Mouse (Mus musculus) layer of hippocampus, postnatal 25 days (tissue): Measurements from ENCODE around the gene Rplp0. TPM values are rescaled to one million over a fixed set of nuclear protein-coding genes. Genes with fewer than 3 reads are reported as not detected.
A peak's percentile ranks its signal among the peaks of the same experiment; 100 is the strongest.

Source experiments
- DNase-seq, 2 experiments: peaks; one replicate each; pipeline ENCODE4 v3.0.0; 2022; ENCODE audit warnings: mixed read lengths in 2 of 2, low spot score in 1 of 2; ENCODE audit errors: extremely low spot score in 1 of 2
- total RNA-seq, 2 experiments: library from RNA; stranded (reverse); gene quantifications; 2 replicates each; pipeline ENCODE4 v1.2.3; 2021

The Rplp0 gene
- total RNA-seq, 2 experiments from 2014 or later = 251 to 264 TPM

DNA sequence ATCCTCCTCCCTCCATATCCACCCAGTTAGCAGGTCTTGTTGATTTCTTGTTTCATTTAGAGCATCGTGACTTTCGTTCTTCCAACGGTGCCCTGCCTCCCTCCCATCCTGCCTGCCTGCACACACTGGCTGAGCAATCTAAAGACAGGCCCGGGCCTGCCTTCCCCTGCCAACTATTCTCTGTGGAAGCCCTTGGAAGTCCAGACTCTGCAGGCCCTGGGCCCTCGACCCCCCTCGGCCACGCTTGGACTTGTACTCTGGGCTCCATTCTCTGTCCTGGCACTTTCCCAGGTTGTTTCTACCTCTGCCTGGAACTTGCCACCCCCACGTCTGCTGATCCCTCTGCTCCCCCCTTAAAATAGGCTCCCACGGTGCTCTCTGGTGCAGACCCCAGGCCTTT lies 33.3 kb upstream of the Rplp0 start:
- DNase-seq = no peak

GRCm38 (mm10) chr5:115526456-115527202 lies 32.6 kb upstream of the Rplp0 start:
- no peak for DNase-seq

DNA sequence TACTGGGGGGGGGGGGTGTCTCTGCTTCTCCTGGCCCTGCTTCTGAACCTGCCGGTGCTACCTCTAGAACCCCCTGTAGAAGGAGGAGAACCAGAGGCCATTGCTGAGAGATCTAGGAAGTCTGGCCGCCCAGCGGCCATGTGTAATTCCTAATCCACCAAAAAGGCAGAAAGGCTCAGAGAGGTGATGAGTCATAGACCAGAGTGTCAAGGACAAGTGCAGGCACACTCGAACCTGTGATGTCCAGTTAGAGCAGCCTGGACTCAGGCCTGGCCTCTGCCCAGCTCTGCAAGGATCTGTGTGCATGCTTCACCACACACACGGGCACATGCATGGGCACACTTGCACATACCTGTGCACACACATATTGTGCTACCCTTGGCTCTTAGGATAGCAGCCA lies 31.1 kb upstream of the Rplp0 start:
- no peak for DNase-seq

GRCm38 (mm10) chr5:115529364-115529741 lies 29.9 kb upstream of the Rplp0 start:
- DNase-seq = no peak

DNA sequence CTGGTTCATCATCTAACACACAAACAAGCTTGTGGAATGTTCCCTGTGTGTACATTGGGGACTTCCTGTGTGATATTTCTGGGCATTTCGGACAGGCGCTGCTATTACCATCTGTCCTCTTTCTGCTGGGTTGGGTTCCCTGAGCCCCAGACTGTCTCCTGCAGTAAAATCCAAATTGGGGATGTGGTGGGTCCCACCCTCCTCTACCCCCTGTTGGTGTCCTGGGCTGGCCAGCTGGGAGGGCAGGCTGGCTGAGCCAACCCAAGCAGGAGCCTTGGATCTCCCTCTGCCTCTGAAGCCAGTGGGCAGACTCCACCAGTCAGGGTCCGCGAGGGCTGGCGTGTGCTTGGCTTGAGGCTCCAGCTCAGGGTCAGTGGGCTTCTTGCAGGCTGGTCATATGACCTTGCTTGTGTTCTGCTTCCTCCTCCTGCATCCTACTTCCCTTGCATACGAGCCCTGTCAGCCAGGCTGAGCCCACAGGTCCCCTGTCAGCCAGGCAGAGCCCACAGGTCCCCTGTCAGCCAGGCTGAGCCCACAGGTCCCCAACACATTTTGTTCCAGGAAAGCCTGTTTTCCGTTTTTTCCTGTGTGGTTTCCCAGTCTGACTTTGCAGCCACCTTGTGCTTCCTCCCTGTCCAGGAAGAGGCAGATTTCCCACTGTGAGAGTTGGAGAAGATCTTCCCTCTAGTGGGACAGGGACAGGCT lies 29.4 kb upstream of the Rplp0 start:
- DNase-seq = no peak

- no peak for DNase-seq
These were observed 28.8 kb upstream of the Rplp0 start for GRCm38 (mm10) chr5:115530447-115530809.

DNA sequence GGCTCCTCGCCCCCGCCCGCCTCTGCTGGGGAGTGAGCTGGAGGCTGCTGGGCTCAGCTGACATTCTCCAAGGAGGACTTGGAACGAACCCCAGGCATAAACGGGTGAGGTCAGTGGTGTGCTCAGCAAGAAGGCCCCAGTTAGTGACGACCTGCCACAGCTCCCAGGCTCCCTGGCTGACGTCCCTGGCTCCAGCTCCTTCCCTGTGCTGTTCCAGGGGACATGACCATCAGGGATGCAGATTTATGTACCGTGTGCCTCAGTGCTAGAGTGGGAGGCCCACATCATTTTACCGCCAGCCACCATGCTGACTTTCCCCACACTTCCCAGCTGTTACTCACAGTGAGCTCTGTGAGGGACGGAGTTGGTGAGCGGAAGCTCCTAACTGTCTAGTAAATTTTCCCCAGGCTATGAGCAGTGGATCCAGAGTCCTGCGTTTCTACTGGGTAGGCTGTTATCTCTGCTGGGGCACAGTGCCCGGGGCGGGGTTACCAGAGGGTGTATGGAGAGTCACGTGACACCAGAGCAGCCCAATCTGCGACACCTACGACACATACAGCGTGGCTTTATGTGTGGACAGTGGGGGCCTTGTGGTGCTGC lies 27.5 kb upstream of the Rplp0 start:
- DNase-seq = no peak

- no peak for DNase-seq
These were observed 25.0 kb upstream of the Rplp0 start for GRCm38 (mm10) chr5:115534290-115534731.

GRCm38 (mm10) chr5:115534856-115535255 lies 24.4 kb upstream of the Rplp0 start:
- no peak for DNase-seq

DNA sequence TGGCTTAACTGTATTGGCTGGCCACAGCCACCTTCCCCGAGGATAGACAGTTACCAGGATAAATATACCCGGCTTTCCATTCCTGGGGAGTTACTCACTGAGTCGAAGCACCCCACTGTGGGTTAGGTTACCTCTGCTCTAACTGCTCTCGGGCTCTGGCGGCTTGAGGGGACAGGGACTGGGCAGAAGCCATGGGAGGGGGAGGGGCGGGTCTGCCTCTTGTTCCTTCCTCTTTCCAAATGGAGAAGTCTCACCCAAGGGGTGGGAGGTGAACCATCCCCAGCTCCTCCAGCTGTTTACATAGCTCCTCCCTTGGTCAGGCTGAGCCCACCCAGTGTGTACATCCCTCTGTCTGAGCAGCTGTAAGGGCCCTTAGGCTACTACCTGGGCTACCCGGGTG lies 23.6 kb upstream of the Rplp0 start:
- DNase-seq = no peak

GRCm38 (mm10) chr5:115538017-115538692 lies 21.1 kb upstream of the Rplp0 start:
- no peak for DNase-seq

DNA sequence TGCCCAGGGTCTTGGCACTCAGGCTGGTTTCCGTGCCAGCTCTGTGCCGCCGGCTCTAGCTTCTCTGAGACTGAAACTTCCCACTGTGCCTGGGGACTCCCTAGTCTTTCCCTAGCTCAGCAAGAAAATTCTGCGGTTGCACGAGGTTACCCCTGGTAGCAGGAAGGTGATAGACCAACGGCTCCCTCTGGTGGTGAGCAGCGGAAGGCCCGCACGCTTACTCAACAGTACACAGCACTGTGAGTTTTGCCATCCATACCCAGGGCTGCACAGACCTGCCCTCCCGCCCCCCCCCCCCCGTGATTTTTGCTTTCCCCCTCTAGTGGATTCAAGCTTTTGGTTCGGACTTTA lies 20.6 kb upstream of the Rplp0 start:
- DNase-seq = peak; percentile 88 to 99

- no peak for DNase-seq
These were observed 16.5 kb upstream of the Rplp0 start for GRCm38 (mm10) chr5:115542635-115543384.

DNA sequence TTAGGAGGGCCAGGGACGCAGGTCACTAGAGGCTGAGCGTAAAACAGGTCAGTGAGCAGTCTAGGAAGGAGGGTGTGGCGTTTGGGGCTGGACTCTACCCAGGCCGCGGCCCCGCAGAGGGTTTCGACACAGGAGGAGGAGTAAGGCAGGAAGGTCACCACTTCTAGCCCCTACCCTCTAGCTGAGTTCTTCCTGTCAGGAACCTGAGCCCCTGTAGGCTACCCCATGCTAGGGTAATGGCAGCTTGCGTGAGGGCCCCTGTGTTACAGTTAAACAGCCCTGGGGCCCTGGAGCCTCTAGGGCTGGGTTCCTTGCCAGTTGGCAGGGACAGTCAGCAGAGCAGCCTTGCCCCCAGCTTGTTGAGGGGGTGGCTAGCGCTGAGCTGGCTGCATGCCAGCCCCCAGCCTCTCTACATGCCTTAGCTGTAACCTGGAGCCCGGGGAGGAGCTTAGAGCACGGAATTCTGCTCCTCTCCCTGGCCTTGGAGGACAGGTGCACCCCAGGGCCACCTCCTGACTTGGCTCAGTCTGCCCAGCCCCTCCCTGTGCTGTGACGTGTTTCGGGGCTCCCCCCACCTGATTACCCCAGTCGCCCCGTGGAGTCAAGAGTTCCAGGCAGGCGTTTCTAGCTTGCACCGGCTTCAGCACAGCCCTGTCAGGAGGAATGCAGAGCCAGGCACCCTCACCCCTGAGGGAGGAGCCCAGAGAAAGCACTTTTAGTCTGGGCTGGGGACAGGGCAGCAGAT lies 15.6 kb upstream of the Rplp0 start:
- DNase-seq = peak; percentile 48 to 54

DNA sequence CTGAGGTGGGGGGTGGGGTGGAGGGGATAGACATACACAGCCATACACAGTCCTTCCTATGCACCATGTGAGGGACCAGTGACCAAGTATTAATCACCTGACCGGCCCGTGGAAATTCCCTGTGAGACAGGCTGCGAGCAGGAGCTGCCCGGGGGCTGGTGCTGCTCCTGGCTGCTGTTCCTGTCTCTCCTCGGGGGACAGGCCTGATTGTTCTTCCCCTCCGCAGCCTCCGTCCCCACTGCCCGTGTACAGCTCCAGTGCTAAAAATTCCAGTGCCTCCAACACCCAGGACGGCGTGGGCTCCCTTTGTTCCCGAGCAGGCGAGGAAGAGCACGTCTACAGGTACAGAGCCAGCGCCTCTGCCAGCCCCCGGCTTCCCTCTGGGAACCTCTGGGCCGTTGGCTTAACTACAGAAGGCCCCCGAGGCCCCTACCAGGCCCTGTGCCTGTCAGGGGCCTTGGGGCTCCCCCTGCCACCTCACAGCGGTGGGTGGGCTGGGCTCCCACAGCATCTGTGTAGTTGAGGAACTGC lies 14.5 kb upstream of the Rplp0 start:
- DNase-seq = no peak

DNA sequence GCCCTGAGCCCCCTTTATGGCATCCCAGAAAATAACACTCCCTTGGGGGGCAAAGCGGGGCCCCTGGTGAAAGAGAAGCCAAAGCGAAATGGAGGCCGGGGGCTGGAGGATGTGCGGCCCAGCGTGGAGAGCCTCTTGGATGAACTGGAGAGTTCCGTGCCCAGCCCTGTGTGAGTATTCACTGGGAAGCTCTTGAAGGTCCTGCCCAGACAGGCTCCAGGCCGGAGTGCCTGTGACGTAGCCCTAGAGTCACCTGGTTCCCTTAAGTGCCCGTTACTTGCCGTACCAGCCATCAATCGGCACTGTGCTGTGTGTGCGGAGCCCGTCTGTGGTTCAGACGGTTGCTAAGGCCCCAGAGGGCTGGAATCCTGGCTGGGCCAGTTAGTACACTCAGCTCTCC lies 13.6 kb upstream of the Rplp0 start:
- DNase-seq = no peak

GRCm38 (mm10) chr5:115546536-115546935 lies 12.7 kb upstream of the Rplp0 start:
- no peak for DNase-seq

GRCm38 (mm10) chr5:115547014-115547413 lies 12.3 kb upstream of the Rplp0 start:
- DNase-seq = no peak

GRCm38 (mm10) chr5:115547421-115547820 lies 11.8 kb upstream of the Rplp0 start:
- no peak for DNase-seq
